Mouse (Mus musculus): ENCODE measurements around the gene Stum. TPM values are rescaled to one million over a fixed set of nuclear protein-coding genes. Genes with fewer than 3 reads are reported as not detected.
A peak's percentile ranks its signal among the peaks of the same experiment; 100 is the strongest.

Gene Stum
- polyA plus RNA-seq, 1 experiment, result 14.8 TPM

- Histone ChIP-seq H3K4me1 (ENCODE audit: control insufficient read depth, insufficient read depth, insufficient read length, low read length) (peaks cover 44% of the 10 kb centered on the region), H3K27me3 (ENCODE audit: control insufficient read depth, insufficient read depth, low read length) (no peaks in the 10 kb centered on the region), H3K36me3 (ENCODE audit: control insufficient read depth, insufficient read depth, low read length) (no peaks in the 10 kb centered on the region), H3K27ac (ENCODE audit: insufficient read depth, low read depth, low read length) (peak overlapping the region; percentile 74), H3K4me3 (ENCODE audit: low read depth, low read length) (no peak overlapping the region)
- TF ChIP-seq POLR2A (IDR thresholded peaks at IDR 0.05; ENCODE audit: low read depth, low read length), result no peak
- no peak for TF ChIP-seq CTCF (IDR thresholded peaks at IDR 0.05; ENCODE audit: extremely low read depth, insufficient read length, insufficient replicate concordance, low read depth, low read length)
- 69% methylated on average over 8 of the region's 8 CpGs for WGBS
Observed at GRCm38 (mm10) chr1:180403357-180403693, 80.0 kb downstream of the Stum start.

GRCm38 (mm10) chr1:180402481-180403081 lies 80.7 kb downstream of the Stum start:
- TF ChIP-seq POLR2A (IDR thresholded peaks at IDR 0.05; ENCODE audit: low read depth, low read length) (no peak), CTCF (IDR thresholded peaks at IDR 0.05; ENCODE audit: extremely low read depth, insufficient read length, insufficient replicate concordance, low read depth, low read length) (no peak)
- WGBS, result 83% methylated on average over 11 of the region's 11 CpGs
- no peaks in the 10 kb centered on the region for H3K36me3 ChIP-seq (ENCODE audit: control insufficient read depth, insufficient read depth, low read length)
- H3K4me1 ChIP-seq (ENCODE audit: control insufficient read depth, insufficient read depth, insufficient read length, low read length), result peaks cover 42% of the 10 kb centered on the region
- H3K4me3 ChIP-seq (ENCODE audit: low read depth, low read length), result no peak overlapping the region
- H3K27ac ChIP-seq (ENCODE audit: insufficient read depth, low read depth, low read length), result peak overlapping the region; percentile 74
- H3K27me3 ChIP-seq (ENCODE audit: control insufficient read depth, insufficient read depth, low read length), result no peaks in the 10 kb centered on the region

GRCm38 (mm10) chr1:180401725-180402124 lies 81.6 kb downstream of the Stum start:
- WGBS, result 81% methylated on average over 6 of the region's 6 CpGs
- Histone ChIP-seq H3K27ac (ENCODE audit: insufficient read depth, low read depth, low read length) (peak overlapping the region; percentile 1), H3K27me3 (ENCODE audit: control insufficient read depth, insufficient read depth, low read length) (no peaks in the 10 kb centered on the region), H3K4me3 (ENCODE audit: low read depth, low read length) (no peak overlapping the region), H3K36me3 (ENCODE audit: control insufficient read depth, insufficient read depth, low read length) (no peaks in the 10 kb centered on the region), H3K4me1 (ENCODE audit: control insufficient read depth, insufficient read depth, insufficient read length, low read length) (peaks cover 37% of the 10 kb centered on the region)
- TF ChIP-seq CTCF (IDR thresholded peaks at IDR 0.05; ENCODE audit: extremely low read depth, insufficient read length, insufficient replicate concordance, low read depth, low read length) (no peak), POLR2A (IDR thresholded peaks at IDR 0.05; ENCODE audit: low read depth, low read length) (no peak)

- no peak for TF ChIP-seq CTCF (IDR thresholded peaks at IDR 0.05; ENCODE audit: extremely low read depth, insufficient read length, insufficient replicate concordance, low read depth, low read length)
- TF ChIP-seq POLR2A (IDR thresholded peaks at IDR 0.05; ENCODE audit: low read depth, low read length), result no peak
- WGBS, result 64% methylated on average over 4 of the region's 4 CpGs
- peaks cover 33% of the 10 kb centered on the region for H3K4me1 ChIP-seq (ENCODE audit: control insufficient read depth, insufficient read depth, insufficient read length, low read length)
- H3K4me3 ChIP-seq (ENCODE audit: low read depth, low read length), result no peak overlapping the region
- peak overlapping the region; percentile 1; the same call in 1 of the 2 replicates for H3K27ac ChIP-seq (ENCODE audit: insufficient read depth, low read depth, low read length)
- H3K27me3 ChIP-seq (ENCODE audit: control insufficient read depth, insufficient read depth, low read length), result no peaks in the 10 kb centered on the region
- H3K36me3 ChIP-seq (ENCODE audit: control insufficient read depth, insufficient read depth, low read length), result no peaks in the 10 kb centered on the region
Observed at GRCm38 (mm10) chr1:180400691-180401455, 82.4 kb downstream of the Stum start.

GRCm38 (mm10) chr1:180398446-180398845 lies 84.9 kb downstream of the Stum start:
- H3K4me1 ChIP-seq (ENCODE audit: control insufficient read depth, insufficient read depth, insufficient read length, low read length), result peaks cover 11% of the 10 kb centered on the region; the same call in 1 of the 2 replicates

GRCm38 (mm10) chr1:180397734-180398133 lies 85.6 kb downstream of the Stum start:
- H3K4me1 ChIP-seq (ENCODE audit: control insufficient read depth, insufficient read depth, insufficient read length, low read length), result peaks cover 7% of the 10 kb centered on the region; the same call in 1 of the 2 replicates
- no peak for TF ChIP-seq POLR2A (IDR thresholded peaks at IDR 0.05; ENCODE audit: low read depth, low read length)
- no peak for TF ChIP-seq CTCF (IDR thresholded peaks at IDR 0.05; ENCODE audit: extremely low read depth, insufficient read length, insufficient replicate concordance, low read depth, low read length)
- H3K27ac ChIP-seq (ENCODE audit: insufficient read depth, low read depth, low read length), result no peak overlapping the region
- 63% methylated on average over 5 of the region's 5 CpGs for WGBS
- no peaks in the 10 kb centered on the region; the same call in 1 of the 2 replicates for H3K36me3 ChIP-seq (ENCODE audit: control insufficient read depth, insufficient read depth, low read length)
- no peaks in the 10 kb centered on the region for H3K27me3 ChIP-seq (ENCODE audit: control insufficient read depth, insufficient read depth, low read length)
- H3K4me3 ChIP-seq (ENCODE audit: low read depth, low read length), result no peak overlapping the region

More at GRCm38 (mm10) chr1:180398446-180398845, 84.9 kb downstream of the Stum start:
- Histone ChIP-seq H3K27me3 (ENCODE audit: control insufficient read depth, insufficient read depth, low read length) (no peaks in the 10 kb centered on the region), H3K27ac (ENCODE audit: insufficient read depth, low read depth, low read length) (no peak overlapping the region), H3K36me3 (ENCODE audit: control insufficient read depth, insufficient read depth, low read length) (no peaks in the 10 kb centered on the region; the same call in 1 of the 2 replicates), H3K4me3 (ENCODE audit: low read depth, low read length) (no peak overlapping the region)
- TF ChIP-seq CTCF (IDR thresholded peaks at IDR 0.05; ENCODE audit: extremely low read depth, insufficient read length, insufficient replicate concordance, low read depth, low read length) (no peak), POLR2A (IDR thresholded peaks at IDR 0.05; ENCODE audit: low read depth, low read length) (no peak)
- 79% methylated on average over 3 of the region's 3 CpGs for WGBS

GRCm38 (mm10) chr1:180393873-180394272 lies 89.4 kb downstream of the Stum start:
- no peaks in the 10 kb centered on the region; the same call in 1 of the 2 replicates for H3K36me3 ChIP-seq (ENCODE audit: control insufficient read depth, insufficient read depth, low read length)
- peaks cover 21% of the 10 kb centered on the region for H3K4me1 ChIP-seq (ENCODE audit: control insufficient read depth, insufficient read depth, insufficient read length, low read length)
- TF ChIP-seq CTCF (IDR thresholded peaks at IDR 0.05; ENCODE audit: extremely low read depth, insufficient read length, insufficient replicate concordance, low read depth, low read length) (no peak), POLR2A (IDR thresholded peaks at IDR 0.05; ENCODE audit: low read depth, low read length) (no peak)
- WGBS, result 85% methylated on average over 12 of the region's 12 CpGs
- no peak overlapping the region; the same call in 1 of the 2 replicates for H3K27ac ChIP-seq (ENCODE audit: insufficient read depth, low read depth, low read length)
- H3K4me3 ChIP-seq (ENCODE audit: low read depth, low read length), result no peak overlapping the region
- H3K27me3 ChIP-seq (ENCODE audit: control insufficient read depth, insufficient read depth, low read length), result no peaks in the 10 kb centered on the region

All from small intestine, adult 2 months (tissue).